Mouse (Mus musculus) MEL (cell line): ENCODE measurements around the gene Gtdc1. TPM values are rescaled to one million over a fixed set of nuclear protein-coding genes. Genes with fewer than 3 reads are reported as not detected.

Source experiments
- DNase-seq: peaks from one replicate; pipeline ENCODE4 v3.0.0; 2011; ENCODE audit warnings: low read depth, low spot score
- H3K27ac ChIP-seq: 2 replicates; pipeline ENCODE4 v1.5.1; 2012; ENCODE audit warnings: low read depth, mild to moderate bottlenecking, control low read depth, low read length, moderate library complexity; ENCODE audit not compliant: control insufficient read depth
- H3K27me3 ChIP-seq, 2 experiments: fragments of 150-350 bp in 1 of 2; sonication (generic) in 1 of 2; 2 replicates each; pipeline ENCODE4 v1.6.1; 2012; ENCODE audit warnings: low read length in 2 of 2, mild to moderate bottlenecking in 2 of 2, improper control_type of control experiment in 1 of 2, moderate library complexity in 1 of 2; ENCODE audit not compliant: insufficient read depth in 2 of 2, control insufficient read depth in 1 of 2
- H3K36me3 ChIP-seq, 2 experiments: 2 replicates each; pipeline ENCODE4 v1.6.1; 2012 to 2014; ENCODE audit warnings: low read length in 2 of 2, improper control_type of control experiment in 1 of 2, inconsistent platforms in 1 of 2, mild to moderate bottlenecking in 1 of 2; ENCODE audit not compliant: insufficient read depth in 2 of 2, control insufficient read depth in 1 of 2
- H3K4me1 ChIP-seq, 2 experiments: fragments of 150-350 bp in 1 of 2; sonication (generic) in 1 of 2; 2 replicates each; pipeline ENCODE4 v1.6.1; 2012; ENCODE audit warnings: low read length in 2 of 2, improper control_type of control experiment in 1 of 2, mild to moderate bottlenecking in 1 of 2; ENCODE audit not compliant: insufficient read depth in 2 of 2, control insufficient read depth in 1 of 2
- H3K4me3 ChIP-seq, 2 experiments: fragments of 150-350 bp in 1 of 2; sonication (generic) in 1 of 2; 2 replicates each; pipeline ENCODE4 v1.5.1; 2012; ENCODE audit warnings: low read depth in 2 of 2, low read length in 2 of 2, mild to moderate bottlenecking in 2 of 2, moderate library complexity in 2 of 2, control low read depth in 1 of 2, improper control_type of control experiment in 1 of 2; ENCODE audit not compliant: control insufficient read depth in 1 of 2, insufficient read depth in 1 of 2
- H3K79me2 ChIP-seq: 2 replicates; pipeline ENCODE4 v1.6.1; 2012; ENCODE audit warnings: mild to moderate bottlenecking, low read length, moderate library complexity; ENCODE audit not compliant: control insufficient read depth, poor library complexity, insufficient read depth
- H3K9ac ChIP-seq: 2 replicates; pipeline ENCODE4 v1.6.1; 2012; ENCODE audit warnings: low read depth, mild to moderate bottlenecking, control low read depth, low read length, moderate library complexity; ENCODE audit not compliant: control insufficient read depth, poor library complexity, severe bottlenecking
- H3K9me3 ChIP-seq: fragments of 150-350 bp; sonication (generic); replicated peaks from 2 replicates; pipeline ENCODE4 v1.6.1; 2012; ENCODE audit warnings: mild to moderate bottlenecking, low read length, improper control_type of control experiment, moderate library complexity; ENCODE audit not compliant: insufficient read depth
- BHLHE40 ChIP-seq: IDR thresholded peaks from 2 replicates; pipeline ENCODE4 v1.6.1; 2012; ENCODE audit warnings: low read depth, mild to moderate bottlenecking, inconsistent platforms, low read length, improper control_type of control experiment, borderline replicate concordance
- CHD1 ChIP-seq: IDR thresholded peaks from 2 replicates; pipeline ENCODE4 v1.6.1; 2012; ENCODE audit warnings: low read depth, mild to moderate bottlenecking, inconsistent platforms, low read length, improper control_type of control experiment
- CHD2 ChIP-seq: IDR thresholded peaks from 2 replicates; pipeline ENCODE4 v1.6.1; 2011; ENCODE audit warnings: low read length, improper control_type of control experiment
- E2F4 ChIP-seq: IDR thresholded peaks from 2 replicates; pipeline ENCODE4 v1.6.1; 2011; ENCODE audit warnings: low read depth, low read length, improper control_type of control experiment, borderline replicate concordance
- ELF1 ChIP-seq: IDR thresholded peaks from 2 replicates; pipeline ENCODE4 v1.6.1; 2014; ENCODE audit warnings: low read depth, mild to moderate bottlenecking, inconsistent platforms, low read length, improper control_type of control experiment, moderate library complexity
- EP300 ChIP-seq, 2 experiments: IDR thresholded peaks; 2 replicates each; pipeline ENCODE4 v1.6.1; 2011; ENCODE audit warnings: improper control_type of control experiment in 2 of 2, low read length in 2 of 2, low read depth in 1 of 2, mild to moderate bottlenecking in 1 of 2
- ETS1 ChIP-seq: IDR thresholded peaks from 2 replicates; pipeline ENCODE4 v1.6.1; 2012; ENCODE audit warnings: low read depth, mild to moderate bottlenecking, inconsistent platforms, low read length, improper control_type of control experiment, moderate library complexity
- HCFC1 ChIP-seq: IDR thresholded peaks from 2 replicates; pipeline ENCODE4 v1.6.1; 2012; ENCODE audit warnings: low read depth, mild to moderate bottlenecking, inconsistent platforms, low read length, improper control_type of control experiment, moderate library complexity
- JUND ChIP-seq: IDR thresholded peaks from 2 replicates; pipeline ENCODE4 v1.6.1; 2011; ENCODE audit warnings: low read depth, mild to moderate bottlenecking, improper control_type of control experiment, low read length
- KAT2A ChIP-seq: conservative IDR thresholded peaks from 2 replicates; pipeline ENCODE4 v1.6.1; 2012; ENCODE audit warnings: low read depth, low read length, improper control_type of control experiment, inconsistent platforms
- MAFK ChIP-seq: IDR thresholded peaks from 2 replicates; pipeline ENCODE4 v1.6.1; 2011; ENCODE audit warnings: low read depth, mild to moderate bottlenecking, low read length, improper control_type of control experiment, borderline replicate concordance
- MAX ChIP-seq: IDR thresholded peaks from 2 replicates; pipeline ENCODE4 v1.6.1; 2011; ENCODE audit warnings: low read length, improper control_type of control experiment
- MXI1 ChIP-seq: IDR thresholded peaks from 2 replicates; pipeline ENCODE4 v1.6.1; 2011; ENCODE audit warnings: mild to moderate bottlenecking, low read depth, low read length, improper control_type of control experiment
- MYB ChIP-seq: IDR thresholded peaks from 2 replicates; pipeline ENCODE4 v1.6.1; 2011; ENCODE audit warnings: mild to moderate bottlenecking, low read depth, low read length, improper control_type of control experiment
- NELFE ChIP-seq: IDR thresholded peaks from 2 replicates; pipeline ENCODE4 v1.6.1; 2011; ENCODE audit warnings: low read depth, low read length, improper control_type of control experiment
- NRF1 ChIP-seq: IDR thresholded peaks from 2 replicates; pipeline ENCODE4 v1.6.1; 2014; ENCODE audit warnings: low read depth, mild to moderate bottlenecking, inconsistent platforms, low read length, improper control_type of control experiment, moderate library complexity; ENCODE audit not compliant: poor library complexity, insufficient read depth, severe bottlenecking
- POLR2AphosphoS2 ChIP-seq: IDR thresholded peaks from 2 replicates; pipeline ENCODE4 v1.6.1; 2011; ENCODE audit warnings: low read length, improper control_type of control experiment
- RCOR1 ChIP-seq: IDR thresholded peaks from 2 replicates; pipeline ENCODE4 v1.6.1; 2012; ENCODE audit warnings: low read depth, mild to moderate bottlenecking, inconsistent platforms, low read length, improper control_type of control experiment
- SMC3 ChIP-seq: IDR thresholded peaks from 2 replicates; pipeline ENCODE4 v1.6.1; 2011; ENCODE audit warnings: low read depth, low read length, improper control_type of control experiment
- TCF12 ChIP-seq: IDR thresholded peaks from 2 replicates; pipeline ENCODE4 v1.6.1; 2014; ENCODE audit warnings: low read depth, mild to moderate bottlenecking, inconsistent platforms, low read length, improper control_type of control experiment, moderate library complexity
- USF2 ChIP-seq, 2 experiments: IDR thresholded peaks; 2 replicates each; pipeline ENCODE4 v1.6.1; 2011 to 2012; ENCODE audit warnings: improper control_type of control experiment in 2 of 2, low read length in 2 of 2, borderline replicate concordance in 1 of 2, inconsistent platforms in 1 of 2, low read depth in 1 of 2, mild to moderate bottlenecking in 1 of 2; ENCODE audit not compliant: insufficient read depth in 1 of 2
- ZKSCAN1 ChIP-seq: IDR thresholded peaks from 2 replicates; pipeline ENCODE4 v1.6.1; 2012; ENCODE audit warnings: low read depth, mild to moderate bottlenecking, inconsistent platforms, low read length, improper control_type of control experiment, moderate library complexity
- ZNF384 ChIP-seq: IDR thresholded peaks from 2 replicates; pipeline ENCODE4 v1.6.1; 2012; ENCODE audit warnings: low read depth, mild to moderate bottlenecking, inconsistent platforms, low read length, improper control_type of control experiment
- polyA plus RNA-seq, 2 experiments: library from polyadenylated mRNA; stranded (reverse) in 1 of 2; unstranded in 1 of 2; fragments of >175 nt in 1 of 2; fragments of >200 nt in 1 of 2; gene quantifications; 2 replicates each; pipeline versions ENCODE4 v1.2.1 to v1.2.4; 2012; ENCODE audit warnings: low replicate concordance in 2 of 2, low read depth in 1 of 2; ENCODE audit not compliant: insufficient read length in 2 of 2, insufficient read depth in 1 of 2, missing spikeins in 1 of 2
- total RNA-seq: library from RNA; depleted of rRNA; stranded (reverse); fragments of 300-350 nt; gene quantifications from 2 replicates; pipeline ENCODE4 v1.2.3, GENCODE M21; 2012

Gene Gtdc1
- total and polyA plus RNA-seq, 3 experiments, result 7.2 to 14.3 TPM; not detected in 1

GRCm38 (mm10) chr2:44638157-44638556 lies 289.3 kb downstream of the Gtdc1 start:
- H3K4me1 ChIP-seq, result no peaks in the 10 kb centered on the region
- no peaks in the 10 kb centered on the region for H3K79me2 ChIP-seq
- H3K9ac ChIP-seq, result no peak overlapping the region
- no peaks in the 10 kb centered on the region for H3K9me3 ChIP-seq
- no peaks in the 10 kb centered on the region for H3K36me3 ChIP-seq
- TF ChIP-seq POLR2AphosphoS2 (no peak), BHLHE40 (no peak), ETS1 (no peak), NELFE (no peak), TCF12 (no peak)
- H3K27me3 ChIP-seq, result no peaks in the 10 kb centered on the region
- no peak for DNase-seq
- no peak overlapping the region for H3K27ac ChIP-seq
- no peak overlapping the region for H3K4me3 ChIP-seq

- H3K27ac ChIP-seq, result no peak overlapping the region
- no peak for DNase-seq
- H3K79me2 ChIP-seq, result no peaks in the 10 kb centered on the region
- peaks cover 0 to 8% of the 10 kb centered on the region in 2 experiments; a peak in 2 of 4 replicates for H3K36me3 ChIP-seq
- TF ChIP-seq EP300 (IDR thresholded peaks at IDR 0.05; ENCODE audit: low read depth in 1 of 2, low read length in 2 of 2), result no peak
- TF ChIP-seq MAFK, result no peak
- TF ChIP-seq ZNF384, result no peak
- H3K9ac ChIP-seq, result no peak overlapping the region
- peaks cover 3 to 5% of the 10 kb centered on the region in 2 experiments; a peak in 3 of 4 replicates for H3K4me1 ChIP-seq
- no peak overlapping the region for H3K4me3 ChIP-seq
- no peaks in the 10 kb centered on the region for H3K9me3 ChIP-seq
- no peaks in the 10 kb centered on the region for H3K27me3 ChIP-seq
Measured at GRCm38 (mm10) chr2:44633971-44634370, 293.5 kb downstream of the Gtdc1 start.

GRCm38 (mm10) chr2:44633064-44633463 lies 294.4 kb downstream of the Gtdc1 start:
- Histone ChIP-seq H3K36me3 (peaks cover 0 to 8% of the 10 kb centered on the region in 2 experiments; a peak in 2 of 4 replicates), H3K9ac (no peak overlapping the region), H3K79me2 (no peaks in the 10 kb centered on the region), H3K27ac (no peak overlapping the region), H3K27me3 (no peaks in the 10 kb centered on the region), H3K4me3 (no peak overlapping the region), H3K9me3 (no peaks in the 10 kb centered on the region), H3K4me1 (peaks cover 3 to 5% of the 10 kb centered on the region in 2 experiments; a peak in 3 of 4 replicates)
- TF ChIP-seq KAT2A (no peak), ZKSCAN1 (no peak), MYB (no peak), RCOR1 (no peak), E2F4 (no peak), EP300 (IDR thresholded peaks at IDR 0.05; ENCODE audit: low read depth in 1 of 2, low read length in 2 of 2) (no peak), CHD1 (no peak), SMC3 (no peak), MXI1 (no peak), USF2 (IDR thresholded peaks at IDR 0.05; ENCODE audit: borderline replicate concordance in 1 of 2, insufficient read depth in 1 of 2, low read depth in 1 of 2, low read length in 2 of 2) (no peak), CHD2 (no peak), MAX (no peak), HCFC1 (no peak), NRF1 (no peak), ELF1 (no peak), JUND (no peak)
- no peak for DNase-seq
